Mouse (Mus musculus) heart, embryonic 15.5 days (tissue): ENCODE results near the gene Ddhd1. TPM values are rescaled to one million over a fixed set of nuclear protein-coding genes. Genes with fewer than 3 reads are reported as not detected.

ENCODE experiments used
- ATAC-seq: fragments of 200-750 bp; cut with Nextera tagmentation; replicated peaks from 2 replicates; pipeline ENCODE4 v1.8.0; 2017; ENCODE audit warnings: low read depth, moderate TSS enrichment; ENCODE audit not compliant: insufficient number of reproducible peaks, insufficient read depth, low FRiP score
- H3K27ac ChIP-seq: fragments of 300-500 bp; sonication (generic); 2 replicates; pipeline ENCODE4 v1.5.1; 2015; ENCODE audit warnings: mild to moderate bottlenecking, inconsistent platforms
- H3K27me3 ChIP-seq: fragments of 300-500 bp; sonication (generic); 2 replicates; pipeline ENCODE4 v1.6.1; 2015; ENCODE audit warnings: inconsistent platforms
- H3K36me3 ChIP-seq: fragments of 300-500 bp; sonication (generic); 2 replicates; pipeline ENCODE4 v1.6.1; 2015; ENCODE audit warnings: mild to moderate bottlenecking, inconsistent platforms
- H3K4me1 ChIP-seq: fragments of 300-500 bp; sonication (generic); replicated peaks from 2 replicates; pipeline ENCODE4 v1.6.1; 2015; ENCODE audit warnings: inconsistent platforms
- H3K4me2 ChIP-seq: fragments of 300-500 bp; sonication (generic); 2 replicates; pipeline ENCODE4 v1.6.1; 2015; ENCODE audit warnings: inconsistent platforms, mild to moderate bottlenecking, moderate library complexity
- H3K4me3 ChIP-seq: fragments of 300-500 bp; sonication (generic); 2 replicates; pipeline ENCODE4 v1.5.1; 2015; ENCODE audit warnings: mild to moderate bottlenecking, inconsistent platforms
- H3K9ac ChIP-seq: fragments of 300-500 bp; sonication (generic); 2 replicates; pipeline ENCODE4 v1.6.1; 2015; ENCODE audit warnings: mild to moderate bottlenecking, inconsistent platforms
- H3K9me3 ChIP-seq: fragments of 300-500 bp; sonication (generic); replicated peaks from 2 replicates; pipeline ENCODE4 v1.6.1; 2016; ENCODE audit warnings: inconsistent platforms
- WGBS: fragments of 180-500 bp; shearing (Covaris S2); methylation state at CpG from one replicate; pipeline ENCODE4 v1.1.7; 2015; ENCODE audit warnings: mixed read lengths; 5-methylcytosine and 5-hydroxymethylcytosine counted together
- polyA plus RNA-seq: library from polyadenylated mRNA; unstranded; fragments of >200 nt; fragmentation: Nextera tagmentation; extraction: Ambion mirVana; gene quantifications from 2 replicates; pipeline ENCODE4 v1.2.1, GENCODE M21; 2015

Gene Ddhd1
- polyA plus RNA-seq, 1 experiment from 2014 or later = 7.3 TPM

DNA sequence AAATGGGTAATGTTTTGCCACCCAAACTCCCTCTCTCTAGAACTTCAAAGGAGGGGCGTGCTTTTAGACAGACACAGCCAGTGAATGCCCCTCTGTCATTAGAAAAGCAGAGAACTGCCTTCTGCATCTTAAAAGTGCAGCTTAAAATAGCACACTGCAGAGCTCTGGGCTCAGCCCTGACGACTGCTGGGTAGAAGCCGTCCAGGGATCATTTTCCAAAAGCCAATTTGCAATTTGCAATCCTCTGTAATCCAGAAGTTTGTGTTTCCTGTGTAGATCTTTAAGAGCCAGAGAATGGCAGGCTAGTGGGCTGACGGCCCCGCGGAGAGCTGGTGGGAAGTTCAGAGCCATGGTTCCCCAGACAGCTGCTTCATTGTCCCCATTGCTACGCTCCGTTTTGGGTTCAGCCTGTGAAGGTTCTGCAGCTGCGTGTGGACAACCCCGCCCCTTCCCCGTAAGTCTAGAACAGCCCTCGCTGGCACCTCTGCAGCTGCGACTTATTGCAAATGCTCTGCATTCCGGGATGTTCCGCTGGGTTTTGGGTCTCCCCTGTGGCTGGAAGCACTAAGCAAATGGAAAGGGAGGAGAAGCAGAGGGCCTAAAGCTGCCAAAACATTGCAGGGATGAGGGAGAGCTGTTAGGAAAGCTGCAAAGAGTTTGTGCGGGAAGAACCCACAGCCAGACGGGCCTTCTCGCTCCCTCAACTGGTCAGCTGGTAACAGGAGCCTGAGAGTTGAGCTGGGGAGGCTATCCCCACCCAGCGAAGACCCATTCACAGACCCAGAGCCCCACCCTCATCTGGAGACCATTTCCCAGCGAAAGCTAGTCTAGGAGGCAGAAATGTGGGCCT, 92.5 kb downstream of the Ddhd1 start:
- ATAC-seq = peak; percentile 49; the same call in 1 of the 2 replicates
- Histone ChIP-seq H3K27me3 (no peaks in the 10 kb centered on the region), H3K36me3 (no peaks in the 10 kb centered on the region), H3K9me3 (no peaks in the 10 kb centered on the region), H3K4me2 (peak overlapping the region; percentile 66), H3K4me1 (peaks cover 37% of the 10 kb centered on the region), H3K9ac (peak overlapping the region; percentile 40), H3K27ac (peak overlapping the region; percentile 88), H3K4me3 (peak overlapping the region; percentile 44)
- WGBS = 9% methylated on average over 20 of the region's 20 CpGs

- 67% methylated on average over 1 of the region's 1 CpGs for WGBS
- Histone ChIP-seq H3K9ac (no peak overlapping the region), H3K27ac (peak overlapping the region; percentile 88), H3K27me3 (no peaks in the 10 kb centered on the region), H3K4me1 (peaks cover 37% of the 10 kb centered on the region), H3K9me3 (no peaks in the 10 kb centered on the region), H3K4me2 (peak overlapping the region; percentile 14; the same call in 1 of the 2 replicates), H3K4me3 (no peak overlapping the region), H3K36me3 (no peaks in the 10 kb centered on the region)
- ATAC-seq = peak; percentile 81
Observed at GRCm38 (mm10) chr14:45563577-45563976, 94.4 kb downstream of the Ddhd1 start.

DNA sequence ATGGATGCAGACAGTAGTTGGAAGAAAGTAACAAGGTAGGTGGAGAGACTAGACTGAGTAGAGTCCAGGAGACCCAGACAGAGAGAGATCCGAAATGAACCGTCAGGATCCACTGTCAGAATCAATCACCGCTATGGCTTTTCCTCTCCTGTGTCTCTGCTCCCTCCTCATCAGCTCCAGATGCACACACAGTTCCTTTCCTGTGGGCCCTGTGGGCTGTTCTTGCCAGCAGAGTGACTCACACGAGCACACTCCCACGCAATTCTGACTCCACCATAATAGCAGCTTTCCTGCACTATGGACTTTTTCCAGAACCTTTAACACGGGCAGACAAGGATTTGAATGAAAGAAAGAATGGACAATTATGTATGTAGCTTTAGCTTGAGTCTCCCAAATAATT, 96.3 kb downstream of the Ddhd1 start:
- H3K27me3 ChIP-seq = no peaks in the 10 kb centered on the region
- no peak overlapping the region for H3K4me3 ChIP-seq
- no peak overlapping the region for H3K4me2 ChIP-seq
- 57% methylated on average over 6 of the region's 6 CpGs for WGBS
- H3K9me3 ChIP-seq = no peaks in the 10 kb centered on the region
- no peak for ATAC-seq
- H3K36me3 ChIP-seq = no peaks in the 10 kb centered on the region
- peaks cover 37% of the 10 kb centered on the region for H3K4me1 ChIP-seq
- H3K9ac ChIP-seq = no peak overlapping the region
- H3K27ac ChIP-seq = no peak overlapping the region

GRCm38 (mm10) chr14:45559018-45559417, 98.9 kb downstream of the Ddhd1 start:
- Histone ChIP-seq H3K9me3 (no peaks in the 10 kb centered on the region), H3K27me3 (no peaks in the 10 kb centered on the region), H3K27ac (no peak overlapping the region), H3K4me3 (no peak overlapping the region), H3K4me1 (peaks cover 18% of the 10 kb centered on the region), H3K36me3 (no peaks in the 10 kb centered on the region), H3K9ac (no peak overlapping the region), H3K4me2 (no peak overlapping the region)
- ATAC-seq = no peak
- WGBS = 74% methylated on average over 1 of the region's 1 CpGs

DNA sequence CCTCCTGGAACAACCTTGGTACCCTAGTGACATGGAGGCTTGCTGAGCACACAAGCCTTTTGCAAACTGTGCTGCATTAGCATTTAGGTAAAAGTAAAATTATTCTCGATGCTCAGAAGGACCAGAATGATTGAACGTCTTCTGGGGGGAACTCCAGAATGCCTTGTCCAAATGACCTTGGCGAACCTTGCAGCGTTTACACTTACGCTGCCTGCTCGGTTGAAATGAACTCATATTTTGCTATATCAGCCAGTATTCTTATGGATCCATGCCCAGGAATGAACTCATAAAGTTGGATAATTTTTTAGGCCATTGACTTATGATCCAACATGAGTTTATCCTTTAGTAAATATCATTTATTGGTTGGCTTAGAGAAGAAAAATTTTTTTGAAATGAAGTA, 103.6 kb downstream of the Ddhd1 start:
- Histone ChIP-seq H3K27me3 (no peaks in the 10 kb centered on the region), H3K36me3 (no peaks in the 10 kb centered on the region), H3K4me3 (no peak overlapping the region), H3K4me1 (peaks cover 13% of the 10 kb centered on the region), H3K4me2 (no peak overlapping the region), H3K9me3 (no peaks in the 10 kb centered on the region), H3K27ac (peak overlapping the region; percentile 70), H3K9ac (no peak overlapping the region)
- 70% methylated on average over 6 of the region's 6 CpGs for WGBS
- no peak for ATAC-seq

DNA sequence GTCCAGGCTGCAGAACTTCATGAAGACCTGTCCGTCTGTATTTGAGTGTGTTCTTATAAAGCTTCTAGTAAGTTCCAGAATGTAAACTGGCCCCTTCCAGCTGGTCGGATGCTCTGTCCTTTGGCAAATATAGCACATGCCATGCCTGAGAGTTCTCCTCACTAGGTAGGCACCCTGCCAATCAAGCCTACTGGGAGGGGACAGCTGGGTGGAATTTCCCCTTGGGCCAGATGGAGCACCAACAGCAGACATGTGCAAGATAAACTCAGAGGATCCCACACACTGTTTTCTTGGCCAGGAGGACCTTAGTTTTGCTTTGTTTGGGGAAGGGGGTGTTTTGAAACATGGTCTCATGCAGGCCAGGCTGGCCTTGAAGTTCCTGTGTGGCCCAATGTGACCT, 104.1 kb downstream of the Ddhd1 start:
- no peak overlapping the region for H3K4me2 ChIP-seq
- no peaks in the 10 kb centered on the region for H3K36me3 ChIP-seq
- no peaks in the 10 kb centered on the region for H3K27me3 ChIP-seq
- no peak overlapping the region for H3K9ac ChIP-seq
- peaks cover 13% of the 10 kb centered on the region for H3K4me1 ChIP-seq
- ATAC-seq = 0 out of 2 replicates have a peak, but pooled peaks have one; percentile 74
- H3K27ac ChIP-seq = peak overlapping the region; percentile 70
- H3K4me3 ChIP-seq = no peak overlapping the region
- 34% methylated on average over 2 of the region's 2 CpGs for WGBS
- no peaks in the 10 kb centered on the region for H3K9me3 ChIP-seq

GRCm38 (mm10) chr14:45552431-45552830, 105.5 kb downstream of the Ddhd1 start:
- H3K4me1 ChIP-seq = peaks cover 13% of the 10 kb centered on the region
- no peaks in the 10 kb centered on the region for H3K36me3 ChIP-seq
- 76% methylated on average over 4 of the region's 4 CpGs for WGBS
- H3K4me2 ChIP-seq = no peak overlapping the region
- H3K27ac ChIP-seq = no peak overlapping the region
- ATAC-seq = no peak
- H3K9me3 ChIP-seq = no peaks in the 10 kb centered on the region
- no peak overlapping the region for H3K4me3 ChIP-seq
- no peaks in the 10 kb centered on the region for H3K27me3 ChIP-seq
- no peak overlapping the region for H3K9ac ChIP-seq

GRCm38 (mm10) chr14:45551121-45551768, 106.7 kb downstream of the Ddhd1 start:
- H3K4me2 ChIP-seq = no peak overlapping the region
- 56% methylated on average over 17 of the region's 17 CpGs for WGBS
- H3K36me3 ChIP-seq = no peaks in the 10 kb centered on the region
- H3K27me3 ChIP-seq = no peaks in the 10 kb centered on the region
- no peak overlapping the region for H3K9ac ChIP-seq
- no peak overlapping the region for H3K27ac ChIP-seq
- H3K4me1 ChIP-seq = peaks cover 13% of the 10 kb centered on the region
- ATAC-seq = no peak
- no peak overlapping the region for H3K4me3 ChIP-seq
- H3K9me3 ChIP-seq = no peaks in the 10 kb centered on the region

- no peak for ATAC-seq
- 60% methylated on average over 13 of the region's 13 CpGs for WGBS
- no peaks in the 10 kb centered on the region for H3K36me3 ChIP-seq
Observed at GRCm38 (mm10) chr14:45550010-45550647, 107.8 kb downstream of the Ddhd1 start.

DNA sequence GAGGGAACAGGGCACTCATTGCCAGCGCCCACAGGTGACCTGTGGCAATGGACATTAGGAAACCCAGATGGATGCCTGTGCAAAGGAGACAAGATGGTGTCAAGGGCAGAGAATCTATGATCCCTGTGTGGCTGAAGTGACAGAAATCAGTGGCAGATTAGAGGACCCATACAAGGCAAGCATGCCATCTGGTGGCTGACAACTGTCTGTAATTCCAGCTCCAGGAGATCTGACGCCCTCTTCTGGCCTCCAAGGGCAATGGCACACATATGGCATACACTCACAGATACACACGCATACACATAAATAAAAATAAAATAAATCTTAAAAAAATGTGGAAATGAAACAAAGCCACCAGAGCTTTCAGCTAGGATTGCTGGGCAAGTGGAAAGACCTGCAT, 109.8 kb downstream of the Ddhd1 start:
- no peak overlapping the region for H3K9ac ChIP-seq
- no peak for ATAC-seq
- 67% methylated on average over 3 of the region's 3 CpGs for WGBS
- H3K9me3 ChIP-seq = no peaks in the 10 kb centered on the region
- no peak overlapping the region for H3K27ac ChIP-seq
- H3K27me3 ChIP-seq = no peaks in the 10 kb centered on the region
- no peak overlapping the region for H3K4me2 ChIP-seq
- no peaks in the 10 kb centered on the region for H3K36me3 ChIP-seq
- H3K4me1 ChIP-seq = 0 out of 2 replicates have a peak, but pooled peaks cover 2% of the 10 kb centered on the region
- H3K4me3 ChIP-seq = no peak overlapping the region

More at GRCm38 (mm10) chr14:45550010-45550647, 107.8 kb downstream of the Ddhd1 start:
- H3K9me3 ChIP-seq = no peaks in the 10 kb centered on the region
- no peaks in the 10 kb centered on the region for H3K27me3 ChIP-seq
- H3K4me2 ChIP-seq = no peak overlapping the region
- peaks cover 13% of the 10 kb centered on the region for H3K4me1 ChIP-seq
- H3K27ac ChIP-seq = no peak overlapping the region
- no peak overlapping the region for H3K4me3 ChIP-seq
- no peak overlapping the region for H3K9ac ChIP-seq

DNA sequence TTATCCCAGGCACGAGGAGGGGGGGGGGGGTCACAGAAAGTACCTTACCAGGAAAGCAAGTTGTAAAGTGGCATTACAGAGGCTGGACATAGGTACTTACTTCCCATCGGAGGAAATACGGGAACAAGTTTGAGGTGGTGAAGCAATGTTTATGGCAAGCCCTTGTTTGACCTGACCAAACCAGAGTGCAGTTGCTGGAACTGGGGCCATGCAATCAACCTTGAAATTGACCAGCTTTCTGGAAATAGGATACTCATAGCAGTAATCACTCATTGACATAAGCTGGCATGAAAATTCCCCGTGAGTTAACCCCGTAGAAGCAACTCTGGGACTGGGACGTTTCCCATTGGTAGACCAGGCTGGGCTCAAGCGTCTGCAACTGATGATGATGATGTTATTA, 113.0 kb downstream of the Ddhd1 start:
- Histone ChIP-seq H3K4me3 (no peak overlapping the region), H3K4me1 (peaks cover 6% of the 10 kb centered on the region), H3K9ac (no peak overlapping the region), H3K27ac (no peak overlapping the region), H3K36me3 (no peaks in the 10 kb centered on the region), H3K4me2 (no peak overlapping the region), H3K9me3 (no peaks in the 10 kb centered on the region), H3K27me3 (no peaks in the 10 kb centered on the region)
- ATAC-seq = no peak
- WGBS = 83% methylated on average over 7 of the region's 7 CpGs
